Comparison of ENCODE assay signal across 12 mouse cellular contexts in the genomic region with DNA sequence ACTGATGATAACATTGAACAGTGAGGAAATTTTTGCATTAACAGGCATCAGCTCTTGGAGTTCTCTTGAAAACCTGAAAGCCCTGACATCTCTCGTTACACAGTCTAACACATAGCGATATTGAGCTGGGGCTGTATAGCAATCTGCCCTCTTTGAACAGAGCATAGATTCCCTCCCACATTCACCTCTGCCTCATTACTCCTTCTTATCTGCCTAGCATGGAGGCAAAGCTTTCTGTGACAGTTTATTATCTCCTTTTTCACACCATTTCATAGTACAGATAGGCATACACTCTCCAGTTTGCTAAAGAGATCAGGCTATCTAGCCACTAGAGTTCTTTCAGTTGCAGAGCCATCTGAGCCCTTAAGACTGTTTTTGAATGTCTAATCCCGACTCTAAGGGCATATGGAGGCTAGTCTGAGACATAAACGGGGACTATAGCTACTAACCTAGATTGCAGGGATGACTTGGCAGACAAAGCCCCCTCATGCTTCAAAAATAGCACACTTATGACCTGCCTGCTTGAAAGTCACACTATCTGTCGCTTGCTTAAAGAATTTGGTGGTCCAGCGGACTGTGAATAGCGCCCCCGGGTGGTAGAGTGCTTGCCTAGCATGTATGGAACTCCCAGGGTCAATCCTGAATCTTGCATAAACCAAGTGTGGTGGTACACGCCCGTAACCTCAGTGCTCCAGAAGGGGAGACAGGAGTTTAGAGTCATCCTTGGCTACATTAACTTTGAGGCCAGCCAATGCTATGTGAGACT.
DNase-seq lines count a peak whose midpoint lies in the region; ATAC-seq and TF ChIP-seq lines count a peak whose summit lies in the region.
"Had no signal": no experiment of that assay in that cellular context is flagged by ENCODE, and none has a peak within 500 bp of the region (broad histone marks: within the 10 kb centered on the region; RNA-seq: fewer than 3 reads in every experiment).

No protein-coding gene starts in this region.

- H3K27me3 ChIP-seq in hindbrain, postnatal 0 days (ENCODE audit: insufficient read depth, low read length), result no peaks in the 10 kb centered on the region
- peaks cover 8% of the 10 kb centered on the region; the same call in 1 of the 2 replicates for H3K27me3 ChIP-seq in hindbrain, embryonic 12.5 days

- no peak overlapping the region for H3K27ac ChIP-seq in hindbrain, postnatal 0 days
- no peak overlapping the region for H3K27ac ChIP-seq in hindbrain, embryonic 12.5 days
- H3K27ac ChIP-seq in bone marrow, adult 2 months (ENCODE audit: control insufficient read depth, insufficient read depth, low read depth, low read length, poor library complexity), result no peak overlapping the region

- no peak overlapping the region for H3K4me3 ChIP-seq in hindbrain, postnatal 0 days (ENCODE audit: low read length)
- H3K4me3 ChIP-seq in hindbrain, embryonic 12.5 days, result no peak overlapping the region
- no peak overlapping the region for H3K4me3 ChIP-seq in bone marrow, adult 2 months (replicated peaks; ENCODE audit: control insufficient read depth, low read depth, low read length)

- DNase-seq in hindbrain, postnatal 0 days (ENCODE audit: low spot score), result no peak
- DNase-seq in ES-CJ7 (ENCODE audit: low read depth, low spot score), result peak; percentile 27
- DNase-seq in spleen, postnatal 36 days (ENCODE audit: low spot score in 2 of 2), result no peak
- DNase-seq in urinary bladder, postnatal 36 days (ENCODE audit: low spot score in 2 of 2), result no peak
- DNase-seq in cerebellum, adult 11 months, result no peak
- DNase-seq: cerebellum, adult 11-12 months; heart, postnatal 36 days; lung, postnatal 36 days; thymus, postnatal 14 days had no signal

- no peak for TF ChIP-seq POLR2A in bone marrow, adult 2 months (IDR thresholded peaks at IDR 0.05; ENCODE audit: borderline replicate concordance, control insufficient read depth, low read depth, low read length)

- no peaks in the 10 kb centered on the region for H3K4me1 ChIP-seq in hindbrain, postnatal 0 days (ENCODE audit: insufficient read depth, low read length)
- H3K4me1 ChIP-seq in hindbrain, embryonic 12.5 days, result no peaks in the 10 kb centered on the region
- H3K4me1 ChIP-seq in bone marrow, adult 2 months (ENCODE audit: control insufficient read depth, insufficient read depth, low read length), result peaks cover 2% of the 10 kb centered on the region

- 65% methylated on average over 10 of the region's 10 CpGs for WGBS in hindbrain, postnatal 0 days
- 65% methylated on average over 10 of the region's 10 CpGs for WGBS in hindbrain, embryonic 12.5 days
- 55% methylated on average over 10 of the region's 10 CpGs for WGBS in bone marrow, adult 2 months

- no peak overlapping the region for H3K4me2 ChIP-seq in hindbrain, postnatal 0 days (ENCODE audit: low read depth, low read length)
- H3K4me2 ChIP-seq in hindbrain, embryonic 12.5 days (replicated peaks), result no peak overlapping the region

- ATAC-seq in hindbrain, postnatal 0 days, result no peak
- ATAC-seq in hindbrain, embryonic 12.5 days (ENCODE audit: low FRiP score), result no peak
- ATAC-seq in megakaryocyte-erythroid progenitor cell, adult 5-6 weeks (replicated peaks; ENCODE audit: low FRiP score, low TSS enrichment, poor library complexity, severe bottlenecking), result peak; percentile 84

- TF ChIP-seq CTCF in hindbrain, postnatal 0 days (IDR thresholded peaks at IDR 0.05; ENCODE audit: low read depth), result 0 out of 2 replicates have a peak, but pooled peaks have one; percentile 13
- TF ChIP-seq CTCF in bone marrow, adult 2 months (IDR thresholded peaks at IDR 0.05; ENCODE audit: control insufficient read depth, insufficient read depth, low read length), result peak; percentile 20; the same call in 1 of the 2 replicates

- no peak overlapping the region for H3K9ac ChIP-seq in hindbrain, postnatal 0 days (replicated peaks; ENCODE audit: low read length)
- H3K9ac ChIP-seq in hindbrain, embryonic 12.5 days, result no peak overlapping the region

- no peaks in the 10 kb centered on the region for H3K9me3 ChIP-seq in hindbrain, postnatal 0 days (ENCODE audit: low read length)
- H3K9me3 ChIP-seq in hindbrain, embryonic 12.5 days (replicated peaks), result no peaks in the 10 kb centered on the region

- no peaks in the 10 kb centered on the region for H3K36me3 ChIP-seq in hindbrain, postnatal 0 days (ENCODE audit: insufficient read depth, low read length)
- H3K36me3 ChIP-seq in hindbrain, embryonic 12.5 days, result no peaks in the 10 kb centered on the region
